Mouse (Mus musculus) lung, postnatal 0 days (tissue): ENCODE results near the gene Abcf2.

Experiments used
- CTCF ChIP-seq: IDR thresholded peaks from 2 replicates; pipeline ENCODE4 v1.5.1; 2016; ENCODE audit warnings: antibody characterized with exemption, mild to moderate bottlenecking
- EP300 ChIP-seq: IDR thresholded peaks from 2 replicates; pipeline ENCODE4 v1.6.1; 2016; ENCODE audit warnings: antibody characterized with exemption, mild to moderate bottlenecking, control low read depth

GRCm38 (mm10) chr5:24599137-24599536 lies 21.9 kb upstream of the Abcf2 start:
- no peak for TF ChIP-seq CTCF
- no peak for TF ChIP-seq EP300
